Mouse (Mus musculus) brain, embryonic 14.5 days (tissue): ENCODE data around the gene Htra1.

Source experiments
- CTCF ChIP-seq: fragments of 200-500 bp; IDR thresholded peaks from 2 replicates; pipeline ENCODE4 v1.5.1; 2012; ENCODE audit warnings: inconsistent platforms, mild to moderate bottlenecking, moderate library complexity, borderline replicate concordance; ENCODE audit not compliant: insufficient read depth, insufficient read length; ENCODE audit errors: extremely low read depth
- POLR2A ChIP-seq: fragments of 200-500 bp; IDR thresholded peaks from 2 replicates; pipeline ENCODE4 v1.6.1; 2012; ENCODE audit warnings: mild to moderate bottlenecking, inconsistent platforms, borderline replicate concordance; ENCODE audit not compliant: poor library complexity, insufficient read depth, insufficient read length, severe bottlenecking; ENCODE audit errors: extremely low read depth

DNA sequence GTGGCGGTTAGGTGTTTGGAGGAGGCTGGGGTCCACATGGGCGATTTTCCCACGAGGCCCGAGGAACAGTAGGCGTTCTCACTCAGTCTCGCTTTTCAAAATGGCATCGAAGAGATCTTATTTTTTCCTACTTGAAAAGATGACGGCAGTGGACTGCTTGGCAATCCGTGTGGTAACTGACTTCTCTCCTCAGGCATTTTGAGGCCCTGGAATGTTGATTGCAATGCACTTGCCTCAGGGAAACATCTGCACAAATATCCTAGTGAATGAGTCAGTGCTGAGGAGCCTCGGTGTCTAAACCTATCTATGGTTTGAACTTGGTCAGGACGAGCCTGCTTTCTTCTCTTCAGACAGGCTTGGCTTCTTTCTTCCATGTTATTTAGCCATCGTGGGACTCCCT is 10.4 kb downstream of the Htra1 start:
- TF ChIP-seq POLR2A: no peak
- TF ChIP-seq CTCF: no peak
